Mouse (Mus musculus): ENCODE data around the gene Med28. TPM values are rescaled to one million over a fixed set of nuclear protein-coding genes. Genes with fewer than 3 reads are reported as not detected.

Med28 gene
- total and polyA plus RNA-seq, 3 experiments, result 83.7 to 107 (median 103) TPM

DNA sequence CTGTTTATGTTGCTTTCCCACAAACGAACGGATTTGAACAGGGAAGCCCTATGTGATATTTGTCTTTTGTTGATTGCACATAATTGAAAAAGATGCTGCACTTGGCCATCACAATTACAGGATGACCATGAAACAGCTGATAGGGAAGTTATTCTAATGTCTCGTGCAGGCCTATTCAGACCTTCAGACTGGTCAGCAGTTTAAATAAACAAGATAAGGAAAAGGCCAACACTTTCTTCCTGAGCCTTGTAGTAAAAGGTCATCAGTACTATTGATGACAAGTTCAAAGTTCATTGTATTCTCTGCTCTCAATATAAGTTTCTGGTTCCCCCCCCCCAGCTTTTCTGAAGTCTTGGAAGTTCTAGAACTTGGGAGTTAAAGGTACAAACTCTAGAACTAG lies 37.4 kb upstream of the Med28 start:
- no peak overlapping the region for H3K9ac ChIP-seq (ENCODE audit: insufficient read depth, low read depth)
- DNase-seq (ENCODE audit: extremely low read depth), result no peak
- no peaks in the 10 kb centered on the region for H3K36me3 ChIP-seq (replicated peaks in 1 of 2; ENCODE audit: control insufficient read depth in 1 of 2, insufficient read depth in 1 of 2, low read length in 1 of 2)
- TF ChIP-seq ETS1 (conservative IDR thresholded peaks at IDR 0.05; ENCODE audit: low read depth, low read length) (no peak), PAX5 (IDR thresholded peaks at IDR 0.05; ENCODE audit: low read length) (no peak), USF2 (conservative IDR thresholded peaks at IDR 0.05; ENCODE audit: low read depth, low read length) (no peak), RAD21 (IDR thresholded peaks at IDR 0.05; ENCODE audit: low read depth, low read length) (no peak), HCFC1 (IDR thresholded peaks at IDR 0.05; ENCODE audit: low read depth, low read length) (no peak), POLR2AphosphoS2 (IDR thresholded peaks at IDR 0.05; ENCODE audit: low read depth, low read length) (no peak), ZMIZ1 (IDR thresholded peaks at IDR 0.05; ENCODE audit: low read depth, low read length) (no peak), MXI1 (IDR thresholded peaks at IDR 0.05; ENCODE audit: low read depth, low read length) (no peak), CHD2 (IDR thresholded peaks at IDR 0.05; ENCODE audit: low read length) (no peak), NRF1 (IDR thresholded peaks at IDR 0.05; ENCODE audit: low read depth, low read length) (no peak), SMC3 (IDR thresholded peaks at IDR 0.05; ENCODE audit: low read depth, low read length) (no peak), MYC (IDR thresholded peaks at IDR 0.05; ENCODE audit: low read depth, low read length) (no peak), E2F4 (IDR thresholded peaks at IDR 0.05; ENCODE audit: insufficient replicate concordance, low read depth, low read length) (no peak), MEF2A (IDR thresholded peaks at IDR 0.05; ENCODE audit: borderline replicate concordance, low read depth, low read length) (no peak), CHD1 (IDR thresholded peaks at IDR 0.05; ENCODE audit: low read depth, low read length) (no peak)
- in situ Hi-C loops (cut with MboI; ENCODE audit: low pct_ligation_motif_present, low pct_unique_long_range_greater_than_20kb, low sequenced_read_pairs), result no loop called here
- no peaks in the 10 kb centered on the region for H3K9me3 ChIP-seq (replicated peaks; ENCODE audit: low read length)
- dilution Hi-C loops (cut with MboI; ENCODE audit: extremely low pct_ligation_motif_present, extremely low pct_unique_long_range_greater_than_20kb, low sequenced_read_pairs), result no loop called here
- no peak overlapping the region for H3K27ac ChIP-seq (ENCODE audit: insufficient read depth, low read depth)
- no peak overlapping the region for H3K4me2 ChIP-seq (ENCODE audit: insufficient read depth, low read depth, poor library complexity, severe bottlenecking)
- no peaks in the 10 kb centered on the region for H3K4me1 ChIP-seq (ENCODE audit: control insufficient read depth in 1 of 2, insufficient read depth in 2 of 2)
- H3K79me2 ChIP-seq (replicated peaks; ENCODE audit: control insufficient read depth, extremely low read depth, insufficient read depth, poor library complexity, severe bottlenecking), result no peaks in the 10 kb centered on the region
- no peak overlapping the region for H3K4me3 ChIP-seq (replicated peaks in 1 of 3; ENCODE audit: low read depth in 2 of 3, low read length in 2 of 3, poor library complexity in 1 of 3)
- H3K27me3 ChIP-seq (replicated peaks), result no peaks in the 10 kb centered on the region

DNA sequence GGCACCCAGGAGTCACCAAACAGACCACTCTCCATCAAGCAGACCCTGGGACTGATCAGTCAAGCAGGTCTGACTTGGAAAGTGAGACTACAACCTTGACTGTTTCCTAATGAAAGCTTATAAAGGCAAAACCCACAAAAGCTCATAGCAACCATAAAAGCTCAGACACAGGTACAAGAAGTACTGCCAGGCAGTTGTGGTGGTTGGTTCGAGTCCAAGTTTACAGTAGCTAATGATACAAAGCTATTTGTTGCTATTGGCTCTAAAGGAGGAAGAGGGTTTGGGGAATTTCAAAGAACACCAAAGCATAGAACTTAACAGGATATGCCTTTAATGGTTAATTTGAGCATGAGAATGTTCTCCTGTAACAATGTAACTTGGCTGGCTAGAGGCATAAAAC lies 36.4 kb upstream of the Med28 start:
- dilution Hi-C loops (cut with MboI; ENCODE audit: extremely low pct_ligation_motif_present, extremely low pct_unique_long_range_greater_than_20kb, low sequenced_read_pairs), result no loop called here

More for the DNA sequence above, 36.4 kb upstream of the Med28 start:
- Histone ChIP-seq H3K9me3 (replicated peaks; ENCODE audit: low read length) (no peaks in the 10 kb centered on the region), H3K4me1 (ENCODE audit: control insufficient read depth in 1 of 2, insufficient read depth in 2 of 2) (no peaks in the 10 kb centered on the region), H3K79me2 (replicated peaks; ENCODE audit: control insufficient read depth, extremely low read depth, insufficient read depth, poor library complexity, severe bottlenecking) (no peaks in the 10 kb centered on the region), H3K4me3 (replicated peaks in 1 of 3; ENCODE audit: low read depth in 2 of 3, low read length in 2 of 3, poor library complexity in 1 of 3) (no peak overlapping the region), H3K4me2 (ENCODE audit: insufficient read depth, low read depth, poor library complexity, severe bottlenecking) (no peak overlapping the region), H3K9ac (ENCODE audit: insufficient read depth, low read depth) (no peak overlapping the region), H3K36me3 (replicated peaks in 1 of 2; ENCODE audit: control insufficient read depth in 1 of 2, insufficient read depth in 1 of 2, low read length in 1 of 2) (no peaks in the 10 kb centered on the region), H3K27me3 (replicated peaks) (no peaks in the 10 kb centered on the region), H3K27ac (ENCODE audit: insufficient read depth, low read depth) (no peak overlapping the region)
- no peak for DNase-seq (ENCODE audit: extremely low read depth)
- TF ChIP-seq POLR2AphosphoS2 (IDR thresholded peaks at IDR 0.05; ENCODE audit: low read depth, low read length) (no peak), ETS1 (conservative IDR thresholded peaks at IDR 0.05; ENCODE audit: low read depth, low read length) (no peak), POLR2A (IDR thresholded peaks at IDR 0.05; ENCODE audit: low read depth, low read length) (no peak), JUND (conservative IDR thresholded peaks at IDR 0.05; ENCODE audit: low read depth, low read length) (no peak), CTCF (conservative IDR thresholded peaks at IDR 0.05 in 1 of 2, IDR thresholded peaks at IDR 0.05 in 1 of 2; ENCODE audit: low read depth in 2 of 2, low read length in 2 of 2) (no peak), MAX (IDR thresholded peaks at IDR 0.05; ENCODE audit: low read length) (no peak), UBTF (IDR thresholded peaks at IDR 0.05; ENCODE audit: low read depth, low read length) (no peak), PAX5 (IDR thresholded peaks at IDR 0.05; ENCODE audit: low read length) (no peak), ZMIZ1 (IDR thresholded peaks at IDR 0.05; ENCODE audit: low read depth, low read length) (no peak), ZC3H11A (IDR thresholded peaks at IDR 0.05; ENCODE audit: low read depth, low read length) (no peak)
- in situ Hi-C loops (cut with MboI; ENCODE audit: low pct_ligation_motif_present, low pct_unique_long_range_greater_than_20kb, low sequenced_read_pairs), result no loop called here
